Comparison of ENCODE assay signal across 8 mouse cellular contexts in genomic region chr2:168009936-168010668, GRCm38 (mm10). TPM values are rescaled to one million over a fixed set of nuclear protein-coding genes. Genes with fewer than 3 reads are reported as not detected.
DNase-seq lines count a peak whose midpoint lies in the region; ATAC-seq and TF ChIP-seq lines count a peak whose summit lies in the region.

Gene Ripor3 (minus strand): TSS chr2:168010618.

- peaks cover 26% of the 10 kb centered on the region for H3K4me1 ChIP-seq in heart, embryonic 15.5 days (replicated peaks)
- peaks cover 18% of the 10 kb centered on the region for H3K4me1 ChIP-seq in small intestine, adult 2 months (ENCODE audit: control insufficient read depth, insufficient read depth, insufficient read length, low read length)

- no peak within 1 kb of the TSS for H3K9ac ChIP-seq in heart, embryonic 15.5 days

- no peak for TF ChIP-seq POLR2A in small intestine, adult 2 months (IDR thresholded peaks at IDR 0.05; ENCODE audit: low read depth, low read length)

- WGBS in heart, embryonic 15.5 days, result 35% methylated on average over 9 of the region's 9 CpGs
- 43% methylated on average over 9 of the region's 9 CpGs for WGBS in small intestine, adult 2 months

- H3K4me3 ChIP-seq in heart, embryonic 15.5 days, result no peak within 1 kb of the TSS
- no peak within 1 kb of the TSS for H3K4me3 ChIP-seq in layer of hippocampus, adult 2 months
- H3K4me3 ChIP-seq in small intestine, adult 2 months (ENCODE audit: low read depth, low read length), result no peak within 1 kb of the TSS

- ATAC-seq in heart, embryonic 15.5 days (replicated peaks; ENCODE audit: insufficient number of reproducible peaks, insufficient read depth, low FRiP score, low read depth), result peak; percentile 48

- DNase-seq in CD8-positive naive resting alpha-beta T cell, adult 2 months (ENCODE audit: low read depth in 2 of 2, low spot score in 2 of 2), result peak; percentile 77 to 83
- peak; percentile 90 for DNase-seq in ZHBTc4 (ENCODE audit: low read depth, low spot score)
- peak; percentile 76 for DNase-seq in embryo, embryonic 10.5 days (ENCODE audit: low spot score)
- peak in 1 of 2 experiments; percentile 42 for DNase-seq in layer of hippocampus, adult 2 months (ENCODE audit: low spot score in 2 of 2)
- peak; percentile 83 to 88 for DNase-seq in lung, postnatal 4 days
- DNase-seq in right cerebral cortex, adult 18-20 months, result no peak

- no peaks in the 10 kb centered on the region for H3K36me3 ChIP-seq in heart, embryonic 15.5 days
- H3K36me3 ChIP-seq in small intestine, adult 2 months (ENCODE audit: control insufficient read depth, insufficient read depth, low read length), result no peaks in the 10 kb centered on the region

- H3K27ac ChIP-seq in heart, embryonic 15.5 days, result no peak within 1 kb of the TSS
- H3K27ac ChIP-seq in layer of hippocampus, adult 2 months, result no peak within 1 kb of the TSS
- no peak within 1 kb of the TSS for H3K27ac ChIP-seq in small intestine, adult 2 months (ENCODE audit: insufficient read depth, low read depth, low read length)

- peak; percentile 76 for TF ChIP-seq CTCF in layer of hippocampus, adult 2 months (conservative IDR thresholded peaks at IDR 0.05)
- TF ChIP-seq CTCF in small intestine, adult 2 months (IDR thresholded peaks at IDR 0.05; ENCODE audit: extremely low read depth, insufficient read length, insufficient replicate concordance, low read depth, low read length), result peak; percentile 83

- H3K9me3 ChIP-seq in heart, embryonic 15.5 days (replicated peaks), result no peaks in the 10 kb centered on the region

- no peaks in the 10 kb centered on the region for H3K27me3 ChIP-seq in heart, embryonic 15.5 days
- H3K27me3 ChIP-seq in small intestine, adult 2 months (ENCODE audit: control insufficient read depth, insufficient read depth, low read length), result no peaks in the 10 kb centered on the region

- no peak within 1 kb of the TSS for H3K4me2 ChIP-seq in heart, embryonic 15.5 days

RNA-seq across cellular contexts. Expression of gene Ripor3, which starts in this region (rescaled TPM):
- polyA plus RNA-seq in heart, embryonic 15.5 days (2015; fragmentation: Nextera tagmentation; extraction: Ambion mirVana), result 0.93 and 1.4 TPM in 2 replicates
- under 1 TPM; 0.29 to 0.31 TPM for total RNA-seq in layer of hippocampus, adult 2 months (2021)
- polyA plus RNA-seq in small intestine, adult 2 months (2012; rRNA removed), result 2.5 and 5.3 TPM in 2 replicates
